Mouse (Mus musculus): ENCODE results near the gene Btla. TPM values are rescaled to one million over a fixed set of nuclear protein-coding genes. Genes with fewer than 3 reads are reported as not detected.

The Btla gene
- total RNA-seq, 2 experiments from 2014 or later: 0.23 to 0.31 TPM

DNA sequence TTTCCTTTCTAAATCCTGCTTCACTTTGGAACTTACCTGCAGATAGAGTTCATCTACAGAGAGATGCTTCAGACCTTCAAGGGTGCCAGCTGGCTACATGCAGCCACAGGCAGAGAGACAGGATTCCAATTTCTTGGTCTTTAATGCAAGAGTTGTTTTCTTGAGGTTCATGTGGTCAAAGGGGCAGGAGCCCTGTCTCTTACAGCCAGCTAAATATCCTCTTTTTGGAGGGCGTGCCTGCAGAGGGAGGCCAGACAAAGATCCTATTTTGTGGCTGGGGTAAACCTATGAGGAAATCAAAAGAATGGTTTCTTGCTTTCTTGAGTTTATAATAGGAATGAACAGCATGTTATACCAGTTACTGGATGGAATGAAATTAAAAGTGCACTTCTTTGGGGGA, 33.5 kb downstream of the Btla start:
- DNase-seq (ENCODE audit: low spot score in 2 of 2): no peak

DNA sequence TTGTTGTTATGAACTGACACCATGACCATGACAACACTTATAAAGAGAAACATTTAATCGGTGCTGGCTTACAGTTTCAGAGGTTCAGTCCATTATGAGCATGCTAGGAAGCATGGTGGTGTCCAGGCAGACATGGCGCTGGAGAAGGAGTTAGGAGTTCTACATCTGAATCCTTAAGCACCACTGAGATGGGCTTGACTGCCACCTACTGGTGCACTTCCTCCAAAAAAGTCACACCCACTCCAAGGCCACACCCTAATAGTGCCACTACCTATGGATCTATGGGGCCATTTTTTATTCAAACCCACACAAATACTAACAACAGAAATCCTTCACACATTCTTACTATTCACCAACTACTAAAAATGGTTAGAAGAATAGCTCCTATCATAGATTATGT, 35.5 kb downstream of the Btla start:
- no peak for DNase-seq (ENCODE audit: low spot score in 2 of 2)

- no peak for DNase-seq (ENCODE audit: low spot score in 2 of 2)
These were observed 37.2 kb downstream of the Btla start for GRCm38 (mm10) chr16:45261321-45261720.

DNA sequence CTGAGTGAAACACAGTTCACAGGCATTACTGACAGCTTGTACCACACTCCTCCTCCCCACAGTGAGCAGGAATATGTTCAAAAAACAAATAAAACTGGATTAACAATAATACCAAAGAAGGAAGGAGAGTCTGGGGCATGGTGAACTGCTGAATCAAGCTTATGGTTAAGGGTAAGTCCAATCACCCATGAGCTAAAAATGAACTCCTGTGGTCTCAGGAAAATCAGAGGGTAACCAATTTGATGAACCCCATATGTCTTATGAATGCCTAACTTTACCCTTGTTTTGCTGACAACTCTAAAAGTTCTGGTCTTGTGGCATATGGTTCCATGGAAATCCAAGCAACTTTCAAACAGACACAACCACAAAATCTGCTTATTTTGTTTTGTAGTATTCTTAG, 37.9 kb downstream of the Btla start:
- DNase-seq (ENCODE audit: low spot score in 2 of 2): no peak

DNA sequence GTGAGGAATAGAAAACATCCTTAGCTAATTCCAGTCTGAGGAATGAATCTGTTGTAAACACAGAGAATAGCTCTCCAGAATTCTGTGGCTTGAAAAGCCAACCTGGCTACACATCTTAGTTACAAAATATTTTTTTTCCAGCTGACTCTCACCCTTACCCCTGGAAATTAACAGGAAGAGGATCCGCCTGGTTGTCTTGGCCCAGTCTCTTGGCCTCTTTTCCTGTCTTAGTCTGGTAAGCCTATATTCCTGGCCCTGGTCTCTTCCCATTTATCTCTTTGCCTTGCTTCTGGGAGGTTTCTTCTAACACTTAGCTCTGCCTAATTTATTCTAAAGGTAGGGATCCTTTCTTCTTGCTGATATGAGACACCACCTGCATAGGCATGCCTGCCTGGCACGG, 45.8 kb downstream of the Btla start:
- DNase-seq (ENCODE audit: low spot score in 2 of 2): no peak

- no peak for DNase-seq (ENCODE audit: low spot score in 2 of 2)
These were observed 59.0 kb downstream of the Btla start for GRCm38 (mm10) chr16:45283093-45283492.

GRCm38 (mm10) chr16:45297806-45298205, 73.7 kb downstream of the Btla start:
- no peak for DNase-seq (ENCODE audit: low spot score in 2 of 2)

Other genes with a start within 250 kb of the Btla start
- 1 to 10 TPM; 6.5 to 9.8 TPM for gene Ccdc80, start 130.9 kb upstream of the Btla start, total RNA-seq (2021)
- 10 to 100 TPM; 53.8 to 54.7 TPM for gene Slc35a5, start 65.6 kb upstream of the Btla start, total RNA-seq (2021)
- gene Atg3, start 65.5 kb upstream of the Btla start, total RNA-seq (2021): 10 to 100 TPM; 43.2 to 45.1 TPM
- gene Cd200, start 184.7 kb downstream of the Btla start, total RNA-seq (2021): 100 to 1,000 TPM; 113 to 117 TPM

All from layer of hippocampus, postnatal 14 days (tissue).